Mouse (Mus musculus) CH12.LX (cell line): Measurements from ENCODE around the gene Adrb1.

Experiments
- CTCF ChIP-seq, 2 experiments: IDR thresholded peaks in 1 of 2; conservative IDR thresholded peaks in 1 of 2; 2 replicates each; pipeline ENCODE4 v1.5.1; 2011 to 2012; ENCODE audit warnings: low read depth in 2 of 2, low read length in 2 of 2, improper control_type of control experiment in 1 of 2, inconsistent platforms in 1 of 2, mild to moderate bottlenecking in 1 of 2, moderate library complexity in 1 of 2
- MXI1 ChIP-seq: IDR thresholded peaks from 2 replicates; pipeline ENCODE4 v1.6.1; 2011; ENCODE audit warnings: mild to moderate bottlenecking, low read depth, low read length, improper control_type of control experiment
- POLR2AphosphoS2 ChIP-seq: IDR thresholded peaks from 2 replicates; pipeline ENCODE4 v1.6.1; 2011; ENCODE audit warnings: low read depth, low read length, improper control_type of control experiment
- ZC3H11A ChIP-seq: IDR thresholded peaks from 2 replicates; pipeline ENCODE4 v1.6.1; 2012; ENCODE audit warnings: low read depth, mild to moderate bottlenecking, inconsistent platforms, low read length, improper control_type of control experiment

DNA sequence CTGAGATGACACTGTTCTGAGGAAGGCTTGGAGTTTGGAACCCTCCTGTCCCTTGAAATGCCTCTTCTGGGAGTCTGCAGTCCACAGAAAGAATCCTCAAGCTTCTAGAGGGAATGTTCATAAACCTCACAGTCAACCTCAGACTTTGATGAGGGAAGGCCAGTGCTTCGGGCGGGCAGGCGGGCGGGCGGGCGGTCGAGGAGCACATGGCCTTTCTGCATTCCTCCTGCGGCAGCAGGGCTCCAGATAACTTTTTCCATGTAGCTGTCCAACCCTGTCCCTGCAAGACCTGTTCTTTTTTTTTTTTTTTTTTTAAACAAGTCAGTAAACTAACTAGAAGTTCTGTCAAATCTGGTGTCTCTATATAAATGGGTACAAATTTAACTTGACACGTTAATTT, 24.6 kb downstream of the Adrb1 start:
- TF ChIP-seq MXI1 (no peak), ZC3H11A (no peak), POLR2AphosphoS2 (no peak), CTCF (conservative IDR thresholded peaks at IDR 0.05 in 1 of 2, IDR thresholded peaks at IDR 0.05 in 1 of 2; ENCODE audit: low read depth in 2 of 2, low read length in 2 of 2) (no peak)
